ENCODE assay signal across 17 mouse cellular contexts in the genomic region with DNA sequence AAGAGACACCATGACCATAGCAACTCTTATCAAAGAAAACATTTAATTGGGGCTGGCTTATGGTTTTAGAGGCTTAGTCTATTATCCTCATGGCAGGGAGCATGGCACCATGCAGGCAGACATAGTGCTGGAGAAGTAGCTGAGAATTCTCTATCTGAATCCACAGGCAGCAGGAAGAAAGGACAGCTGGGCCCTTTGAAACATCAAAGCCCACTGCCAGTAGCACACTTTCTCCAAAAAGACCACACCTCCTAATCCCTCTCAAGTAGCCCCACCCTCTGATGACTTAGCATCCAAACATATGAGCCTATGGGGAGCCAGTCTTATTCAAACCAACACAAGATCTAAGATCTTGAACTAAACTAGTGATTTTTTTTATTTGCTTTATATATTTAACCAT.
"Had no signal": no experiment of that assay in that cellular context is flagged by ENCODE, and none has a peak within 500 bp of the region (broad histone marks: within the 10 kb centered on the region; RNA-seq: fewer than 3 reads in every experiment).

No protein-coding gene starts in this region.

- DNase-seq: lung, adult 18-20 months; lung, embryonic 14.5 days; lung, postnatal 10 days; lung, postnatal 4 days; retina, postnatal 1 day; right cerebral cortex, adult 18-20 months; right cerebral cortex, postnatal 25 days; right cerebral cortex, postnatal 4 days; spleen, adult 18-20 months; thymus, adult 18-20 months; thymus, postnatal 14 days; thymus, postnatal 36 days had no signal

- H3K4me3 ChIP-seq: midbrain, embryonic 13.5 days; myocyte; neural tube, embryonic 13.5 days; neural tube, embryonic 15.5 days had no signal

- H3K4me1 ChIP-seq: midbrain, embryonic 13.5 days; neural tube, embryonic 13.5 days; neural tube, embryonic 15.5 days had no signal

- H3K9ac ChIP-seq: lung, embryonic 14.5 days; midbrain, embryonic 13.5 days; neural tube, embryonic 13.5 days; neural tube, embryonic 15.5 days had no signal

- H3K27me3 ChIP-seq: midbrain, embryonic 13.5 days; neural tube, embryonic 13.5 days; neural tube, embryonic 15.5 days had no signal

- H3K27ac ChIP-seq: midbrain, embryonic 13.5 days; neural tube, embryonic 13.5 days; neural tube, embryonic 15.5 days had no signal

- H3K36me3 ChIP-seq: midbrain, embryonic 13.5 days; neural tube, embryonic 13.5 days; neural tube, embryonic 15.5 days had no signal

- H3K9me3 ChIP-seq: midbrain, embryonic 13.5 days; neural tube, embryonic 13.5 days; neural tube, embryonic 15.5 days had no signal

- ATAC-seq: midbrain, embryonic 13.5 days; midbrain, embryonic 16.5 days had no signal

- H3K4me2 ChIP-seq: lung, embryonic 14.5 days; midbrain, embryonic 13.5 days; neural tube, embryonic 13.5 days; neural tube, embryonic 15.5 days had no signal
